Mouse (Mus musculus): ENCODE measurements around the gene Herc3.

- TF ChIP-seq CTCF (IDR thresholded peaks at IDR 0.05; ENCODE audit: borderline replicate concordance, control insufficient read depth, extremely low read depth, insufficient read depth, low read length, poor library complexity) (no peak), POLR2A (IDR thresholded peaks at IDR 0.05; ENCODE audit: control insufficient read depth, extremely low read depth, insufficient read depth, low read length, poor library complexity) (no peak)
Observed at GRCm38 (mm10) chr6:58889917-58890316, 58.7 kb downstream of the Herc3 start.

All from thymus, adult 2 months (tissue).